In the genomic region with DNA sequence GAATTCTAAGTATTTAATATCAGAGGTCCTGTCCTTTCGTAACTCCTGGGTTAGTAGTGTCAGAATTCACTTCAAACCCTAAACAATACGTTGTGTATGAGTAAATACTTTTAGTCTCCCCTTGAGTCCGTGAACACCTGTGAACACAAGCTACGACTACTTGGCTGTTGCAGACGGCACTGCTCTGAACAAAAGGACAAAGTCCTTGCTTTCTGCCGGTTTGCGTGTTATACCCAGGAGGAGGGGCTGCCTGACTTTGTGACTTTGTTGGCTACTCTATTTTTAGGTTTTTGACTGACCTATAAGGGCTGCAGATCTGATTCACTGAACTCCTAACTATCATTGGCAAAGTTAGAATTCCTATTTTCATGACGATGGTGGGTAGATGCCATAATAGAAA, we compare ENCODE assay signal across 16 mouse cellular contexts. TPM values are rescaled to one million over a fixed set of nuclear protein-coding genes. Genes with fewer than 3 reads are reported as not detected.
A peak's percentile ranks its signal among the peaks of the same experiment; 100 is the strongest.
DNase-seq lines count a peak whose midpoint lies in the region; ATAC-seq lines count a peak whose summit lies in the region.
"Had no signal": no experiment of that assay in that cellular context is flagged by ENCODE, and none has a peak within 500 bp of the region (broad histone marks: within the 10 kb centered on the region; RNA-seq: fewer than 3 reads in every experiment).

No protein-coding gene starts in this region.

- peaks cover 30% of the 10 kb centered on the region for H3K36me3 ChIP-seq in kidney, embryonic 16.5 days (ENCODE audit: insufficient read depth, low read length)
- peaks cover 39% of the 10 kb centered on the region for H3K36me3 ChIP-seq in embryonic facial prominence, embryonic 12.5 days
- peaks cover 24% of the 10 kb centered on the region for H3K36me3 ChIP-seq in stomach, embryonic 14.5 days (ENCODE audit: control insufficient read depth, insufficient read depth, low read length)

- WGBS in kidney, embryonic 16.5 days: 84% methylated on average over 8 of the region's 8 CpGs
- WGBS in embryonic facial prominence, embryonic 12.5 days: 92% methylated on average over 8 of the region's 8 CpGs
- WGBS in stomach, embryonic 14.5 days: 69% methylated on average over 8 of the region's 8 CpGs

- H3K4me2 ChIP-seq in kidney, embryonic 16.5 days (replicated peaks; ENCODE audit: low read depth, low read length): no peak overlapping the region
- H3K4me2 ChIP-seq in embryonic facial prominence, embryonic 12.5 days (replicated peaks): peak overlapping the region; percentile 55; the same call in 1 of the 2 replicates
- H3K4me2 ChIP-seq in stomach, embryonic 14.5 days (replicated peaks; ENCODE audit: low read depth, low read length): 0 out of 2 replicates have a peak overlapping the region, but pooled peaks have one; percentile 60
- H3K4me2 ChIP-seq: forebrain, embryonic 13.5 days had no signal

- no peak overlapping the region for H3K27ac ChIP-seq in kidney, embryonic 16.5 days (ENCODE audit: low read length)
- H3K27ac ChIP-seq in embryonic facial prominence, embryonic 12.5 days: no peak overlapping the region
- H3K27ac ChIP-seq in stomach, embryonic 14.5 days (ENCODE audit: low read length): no peak overlapping the region
- H3K27ac ChIP-seq: forebrain, embryonic 13.5 days; left cerebral cortex, adult 2 months had no signal

- no peak overlapping the region for H3K9ac ChIP-seq in kidney, embryonic 16.5 days (replicated peaks; ENCODE audit: low read length)
- no peak overlapping the region for H3K9ac ChIP-seq in embryonic facial prominence, embryonic 12.5 days
- no peak overlapping the region for H3K9ac ChIP-seq in stomach, embryonic 14.5 days (replicated peaks; ENCODE audit: low read depth, low read length)
- H3K9ac ChIP-seq: forebrain, embryonic 13.5 days; lung, embryonic 14.5 days had no signal

- no peaks in the 10 kb centered on the region for H3K27me3 ChIP-seq in kidney, embryonic 16.5 days (ENCODE audit: insufficient read depth, low read length)
- H3K27me3 ChIP-seq in embryonic facial prominence, embryonic 12.5 days: no peaks in the 10 kb centered on the region
- H3K27me3 ChIP-seq in stomach, embryonic 14.5 days (ENCODE audit: control insufficient read depth, insufficient read depth, low read length): no peaks in the 10 kb centered on the region
- H3K27me3 ChIP-seq: forebrain, embryonic 13.5 days; megakaryocyte, embryonic 14.5 days had no signal

- no peak for ATAC-seq in kidney, embryonic 16.5 days (ENCODE audit: low FRiP score, low TSS enrichment)
- ATAC-seq in embryonic facial prominence, embryonic 12.5 days (ENCODE audit: insufficient number of reproducible peaks, insufficient read depth, low FRiP score, low TSS enrichment): no peak
- ATAC-seq in stomach, embryonic 14.5 days (ENCODE audit: insufficient number of reproducible peaks, insufficient read depth, low FRiP score, low read depth): no peak
- ATAC-seq: forebrain, embryonic 13.5 days had no signal

- peak; percentile 28 for DNase-seq in kidney, adult 18-20 months
- DNase-seq in kidney, postnatal 14 days: peak; percentile 28
- no peak for DNase-seq in right cerebral cortex, postnatal 14 days
- DNase-seq in frontal cortex, postnatal 25 days (ENCODE audit: low spot score in 2 of 2): no peak
- DNase-seq: adrenal gland, adult 2 months; cerebellum, postnatal 14 days; gastrocnemius, postnatal 14 days; heart, postnatal 14 days; lung, embryonic 14.5 days; right cerebral cortex, postnatal 25 days had no signal

- peaks cover 18% of the 10 kb centered on the region for H3K4me1 ChIP-seq in kidney, embryonic 16.5 days (ENCODE audit: insufficient read depth, low read length)
- peaks cover 18% of the 10 kb centered on the region; the same call in 1 of the 2 replicates for H3K4me1 ChIP-seq in embryonic facial prominence, embryonic 12.5 days
- 0 out of 2 replicates have a peak, but pooled peaks cover 10% of the 10 kb centered on the region for H3K4me1 ChIP-seq in stomach, embryonic 14.5 days (ENCODE audit: control insufficient read depth, insufficient read depth, low read length)

- H3K4me3 ChIP-seq in kidney, embryonic 16.5 days (ENCODE audit: low read length): no peak overlapping the region
- no peak overlapping the region for H3K4me3 ChIP-seq in embryonic facial prominence, embryonic 12.5 days
- H3K4me3 ChIP-seq in stomach, embryonic 14.5 days (ENCODE audit: low read depth, low read length): no peak overlapping the region
- H3K4me3 ChIP-seq: forebrain, embryonic 13.5 days; left cerebral cortex, adult 2 months; megakaryocyte, embryonic 14.5 days had no signal

- no peaks in the 10 kb centered on the region for H3K9me3 ChIP-seq in kidney, embryonic 16.5 days (ENCODE audit: low read length)
- H3K9me3 ChIP-seq in embryonic facial prominence, embryonic 12.5 days: no peaks in the 10 kb centered on the region
- no peaks in the 10 kb centered on the region for H3K9me3 ChIP-seq in stomach, embryonic 14.5 days (ENCODE audit: control insufficient read depth, low read depth, low read length)
- H3K9me3 ChIP-seq: forebrain, embryonic 13.5 days; megakaryocyte, embryonic 14.5 days had no signal

RNA-seq across cellular contexts. Expression of a gene that starts 2.3 kb away (rescaled TPM):
- polyA plus RNA-seq in kidney, embryonic 16.5 days (2015; fragmentation: Nextera tagmentation; extraction: Ambion mirVana): 15.8 and 16.5 TPM in 2 replicates
- 20.4 and 23.2 TPM in 2 replicates for polyA plus RNA-seq in embryonic facial prominence, embryonic 12.5 days (2016; fragmentation: Nextera tagmentation; extraction: Ambion mirVana)
- 21.6 and 25.0 TPM in 2 replicates for polyA plus RNA-seq in stomach, embryonic 14.5 days (2014; fragmentation: Nextera tagmentation; extraction: Ambion mirVana)

RNA-seq across cellular contexts. Expression of a gene that starts 32.2 kb away (rescaled TPM):
- polyA plus RNA-seq in kidney, embryonic 16.5 days (2015; fragmentation: Nextera tagmentation; extraction: Ambion mirVana): 11.4 and 14.2 TPM in 2 replicates
- polyA plus RNA-seq in embryonic facial prominence, embryonic 12.5 days (2016; fragmentation: Nextera tagmentation; extraction: Ambion mirVana): 17.2 and 18.0 TPM in 2 replicates
- 12.0 and 13.3 TPM in 2 replicates for polyA plus RNA-seq in stomach, embryonic 14.5 days (2014; fragmentation: Nextera tagmentation; extraction: Ambion mirVana)

Comparison
In these comparisons a context has a peak if more than half of its experiments do, and no peak if none do; other contexts are left out.
1. DNase-seq: peak in kidney, adult 18-20 months (single experiment) and kidney, postnatal 14 days (single experiment); none in right cerebral cortex, postnatal 14 days (single experiment) and frontal cortex, postnatal 25 days (0 of 2).